Mouse (Mus musculus) liver, embryonic 13.5 days (tissue): ENCODE data around the gene Kif3c. TPM values are rescaled to one million over a fixed set of nuclear protein-coding genes. Genes with fewer than 3 reads are reported as not detected.
"Not testable (repeated sequence)": the region's sequence is repeated elsewhere in the genome, so short reads cannot be mapped to it uniquely, and the experiment has no call there.

Experiments used
- ATAC-seq: fragments of 200-750 bp; cut with Nextera tagmentation; 2 replicates; pipeline ENCODE4 v1.8.0; 2017; ENCODE audit warnings: low read depth, mild to moderate bottlenecking, moderate number of reproducible peaks, moderate library complexity
- DNase-seq: peaks from one replicate; pipeline ENCODE4 v3.0.0; 2022
- H3K27ac ChIP-seq: fragments of 300-500 bp; sonication (generic); 2 replicates; pipeline ENCODE4 v1.5.1; 2015; ENCODE audit warnings: moderate library complexity, mild to moderate bottlenecking, inconsistent platforms
- H3K27me3 ChIP-seq: fragments of 300-500 bp; sonication (generic); 2 replicates; pipeline ENCODE4 v1.6.1; 2015; ENCODE audit warnings: mild to moderate bottlenecking, inconsistent platforms
- H3K36me3 ChIP-seq: fragments of 300-500 bp; sonication (generic); 2 replicates; pipeline ENCODE4 v1.6.1; 2015; ENCODE audit warnings: mild to moderate bottlenecking, inconsistent platforms
- H3K4me1 ChIP-seq: fragments of 300-500 bp; sonication (generic); replicated peaks from 2 replicates; pipeline ENCODE4 v1.6.1; 2015; ENCODE audit warnings: inconsistent platforms
- H3K4me2 ChIP-seq: fragments of 300-500 bp; sonication (generic); 2 replicates; pipeline ENCODE4 v1.6.1; 2015; ENCODE audit warnings: inconsistent platforms, mild to moderate bottlenecking, moderate library complexity
- H3K4me3 ChIP-seq: fragments of 300-500 bp; sonication (generic); replicated peaks from 2 replicates; pipeline ENCODE4 v1.5.1; 2015; ENCODE audit warnings: mild to moderate bottlenecking, inconsistent platforms
- H3K9ac ChIP-seq: fragments of 300-500 bp; sonication (generic); 2 replicates; pipeline ENCODE4 v1.6.1; 2015; ENCODE audit warnings: mild to moderate bottlenecking, inconsistent platforms
- H3K9me3 ChIP-seq: fragments of 300-500 bp; sonication (generic); replicated peaks from 2 replicates; pipeline ENCODE4 v1.6.1; 2016; ENCODE audit warnings: inconsistent platforms
- WGBS: fragments of 180-500 bp; shearing (Covaris S2); methylation state at CpG from one replicate; pipeline ENCODE4 v1.1.7; 2015; ENCODE audit not compliant: insufficient replicate concordance; 5-methylcytosine and 5-hydroxymethylcytosine counted together
- polyA plus RNA-seq: library from polyadenylated mRNA; unstranded; fragments of >200 nt; fragmentation: Nextera tagmentation; extraction: Ambion mirVana; gene quantifications from 2 replicates; pipeline ENCODE4 v1.2.1, GENCODE M21; 2015

The Kif3c gene
- polyA plus RNA-seq, 1 experiment from 2014 or later, result 1.0 TPM

- H3K4me2 ChIP-seq, result no peak overlapping the region
- no peaks in the 10 kb centered on the region; the same call in 1 of the 2 replicates for H3K4me1 ChIP-seq
- no peaks in the 10 kb centered on the region for H3K9me3 ChIP-seq
- no peak for DNase-seq
- H3K27me3 ChIP-seq, result no peaks in the 10 kb centered on the region
- no peak overlapping the region for H3K27ac ChIP-seq
- no peak overlapping the region for H3K4me3 ChIP-seq
- H3K9ac ChIP-seq, result no peak overlapping the region
- ATAC-seq, result no peak
- 67% methylated on average over 2 of the region's 2 CpGs for WGBS
- H3K36me3 ChIP-seq, result no peaks in the 10 kb centered on the region
Measured at GRCm38 (mm10) chr12:3390071-3390470, 25.1 kb downstream of the Kif3c start.

GRCm38 (mm10) chr12:3390577-3391262 is 25.8 kb downstream of the Kif3c start:
- no peak overlapping the region for H3K4me3 ChIP-seq
- ATAC-seq (peak; percentile 58; the same call in 1 of the 2 replicates), DNase-seq (peak; percentile 55)
- no peaks in the 10 kb centered on the region for H3K9me3 ChIP-seq
- H3K9ac ChIP-seq, result no peak overlapping the region
- no peak overlapping the region for H3K27ac ChIP-seq
- no peaks in the 10 kb centered on the region; the same call in 1 of the 2 replicates for H3K4me1 ChIP-seq
- 22% methylated on average over 12 of the region's 12 CpGs for WGBS
- H3K27me3 ChIP-seq, result no peaks in the 10 kb centered on the region
- no peaks in the 10 kb centered on the region for H3K36me3 ChIP-seq
- H3K4me2 ChIP-seq, result no peak overlapping the region

GRCm38 (mm10) chr12:3391276-3391675 is 26.3 kb downstream of the Kif3c start:
- H3K9me3 ChIP-seq, result no peaks in the 10 kb centered on the region

GRCm38 (mm10) chr12:3393140-3393539 is 28.2 kb downstream of the Kif3c start:
- Histone ChIP-seq H3K4me3 (no peak overlapping the region), H3K27ac (no peak overlapping the region), H3K4me2 (no peak overlapping the region), H3K36me3 (no peaks in the 10 kb centered on the region), H3K9ac (no peak overlapping the region), H3K4me1 (no peaks in the 10 kb centered on the region; the same call in 1 of the 2 replicates), H3K9me3 (no peaks in the 10 kb centered on the region), H3K27me3 (no peaks in the 10 kb centered on the region)
- WGBS, result 71% methylated on average over 4 of the region's 4 CpGs
- no peak for DNase-seq
- ATAC-seq, result no peak

More at GRCm38 (mm10) chr12:3391276-3391675, 26.3 kb downstream of the Kif3c start:
- no peak for DNase-seq
- no peaks in the 10 kb centered on the region; the same call in 1 of the 2 replicates for H3K4me1 ChIP-seq
- H3K27ac ChIP-seq, result no peak overlapping the region
- WGBS, result 62% methylated on average over 1 of the region's 1 CpGs
- no peak for ATAC-seq
- no peak overlapping the region for H3K4me3 ChIP-seq
- H3K36me3 ChIP-seq, result no peaks in the 10 kb centered on the region
- no peak overlapping the region for H3K9ac ChIP-seq
- H3K27me3 ChIP-seq, result no peaks in the 10 kb centered on the region
- H3K4me2 ChIP-seq, result no peak overlapping the region

- no peaks in the 10 kb centered on the region for H3K36me3 ChIP-seq
- H3K9me3 ChIP-seq, result no peaks in the 10 kb centered on the region
- ATAC-seq (no peak), DNase-seq (no peak)
- no peaks in the 10 kb centered on the region for H3K27me3 ChIP-seq
- H3K4me2 ChIP-seq, result no peak overlapping the region
- no peak overlapping the region for H3K4me3 ChIP-seq
- H3K9ac ChIP-seq, result no peak overlapping the region
- 71% methylated on average over 8 of the region's 8 CpGs for WGBS
- H3K27ac ChIP-seq, result no peak overlapping the region
- no peaks in the 10 kb centered on the region for H3K4me1 ChIP-seq
Measured at GRCm38 (mm10) chr12:3396931-3397330, 32.0 kb downstream of the Kif3c start.

GRCm38 (mm10) chr12:3405662-3406061 is 40.7 kb downstream of the Kif3c start:
- H3K27ac ChIP-seq, result not testable (repeated sequence)
- 86% methylated on average over 3 of the region's 3 CpGs for WGBS
- peaks cover 27% of the 10 kb centered on the region for H3K36me3 ChIP-seq

GRCm38 (mm10) chr12:3406585-3406984 is 41.7 kb downstream of the Kif3c start:
- Histone ChIP-seq H3K27ac (no peak overlapping the region), H3K36me3 (peaks cover 27% of the 10 kb centered on the region), H3K4me3 (no peak overlapping the region), H3K27me3 (no peaks in the 10 kb centered on the region), H3K9me3 (no peaks in the 10 kb centered on the region), H3K4me2 (no peak overlapping the region), H3K4me1 (no peaks in the 10 kb centered on the region), H3K9ac (no peak overlapping the region)
- DNase-seq (no peak), ATAC-seq (no peak)
- 92% methylated on average over 6 of the region's 6 CpGs for WGBS

More at GRCm38 (mm10) chr12:3405662-3406061, 40.7 kb downstream of the Kif3c start:
- not testable (repeated sequence) for DNase-seq, H3K4me2 ChIP-seq, H3K4me1 ChIP-seq, ATAC-seq, H3K9ac ChIP-seq, H3K9me3 ChIP-seq, H3K27me3 ChIP-seq, H3K4me3 ChIP-seq

- no peak overlapping the region for H3K27ac ChIP-seq
- H3K4me2 ChIP-seq, result no peak overlapping the region
- H3K4me1 ChIP-seq, result no peaks in the 10 kb centered on the region
- ATAC-seq, result no peak
- H3K27me3 ChIP-seq, result no peaks in the 10 kb centered on the region
- no peak overlapping the region for H3K9ac ChIP-seq
- WGBS, result 77% methylated on average over 4 of the region's 4 CpGs
- no peak for DNase-seq
- peaks cover 43% of the 10 kb centered on the region for H3K36me3 ChIP-seq
- H3K9me3 ChIP-seq, result no peaks in the 10 kb centered on the region
- no peak overlapping the region for H3K4me3 ChIP-seq
Measured at GRCm38 (mm10) chr12:3414956-3415355, 50.0 kb downstream of the Kif3c start.

- Histone ChIP-seq H3K36me3 (peaks cover 55% of the 10 kb centered on the region), H3K4me3 (no peak overlapping the region), H3K4me2 (no peak overlapping the region), H3K27ac (no peak overlapping the region), H3K4me1 (no peaks in the 10 kb centered on the region), H3K9ac (no peak overlapping the region), H3K27me3 (no peaks in the 10 kb centered on the region), H3K9me3 (no peaks in the 10 kb centered on the region)
- DNase-seq, result no peak
- WGBS, result 70% methylated on average over 3 of the region's 3 CpGs
- no peak for ATAC-seq
Measured at GRCm38 (mm10) chr12:3418761-3419160, 53.8 kb downstream of the Kif3c start.

- ATAC-seq (no peak), DNase-seq (no peak)
- WGBS, result 49% methylated on average over 2 of the region's 2 CpGs
- Histone ChIP-seq H3K9me3 (no peaks in the 10 kb centered on the region), H3K9ac (no peak overlapping the region), H3K36me3 (peaks cover 42% of the 10 kb centered on the region), H3K4me3 (no peak overlapping the region), H3K27ac (no peak overlapping the region), H3K4me2 (no peak overlapping the region), H3K4me1 (peaks cover 16% of the 10 kb centered on the region), H3K27me3 (no peaks in the 10 kb centered on the region)
Measured at GRCm38 (mm10) chr12:3420519-3420918, 55.6 kb downstream of the Kif3c start.

GRCm38 (mm10) chr12:3422786-3423185 is 57.9 kb downstream of the Kif3c start:
- H3K4me2 ChIP-seq, result no peak overlapping the region
- H3K4me1 ChIP-seq, result peaks cover 18% of the 10 kb centered on the region
- 65% methylated on average over 1 of the region's 1 CpGs for WGBS
- H3K36me3 ChIP-seq, result peaks cover 26% of the 10 kb centered on the region
- no peak for DNase-seq
- no peak for ATAC-seq
- no peak overlapping the region for H3K27ac ChIP-seq
- H3K4me3 ChIP-seq, result no peak overlapping the region
- H3K9me3 ChIP-seq, result no peaks in the 10 kb centered on the region
- no peak overlapping the region for H3K9ac ChIP-seq
- no peaks in the 10 kb centered on the region for H3K27me3 ChIP-seq

GRCm38 (mm10) chr12:3424179-3424578 is 59.2 kb downstream of the Kif3c start:
- no peak overlapping the region for H3K4me3 ChIP-seq
- peak overlapping the region; percentile 71 for H3K9ac ChIP-seq
- H3K4me1 ChIP-seq, result peaks cover 28% of the 10 kb centered on the region
- 0 out of 2 replicates have a peak overlapping the region, but pooled peaks have one; percentile 98 for H3K27ac ChIP-seq
- H3K9me3 ChIP-seq, result no peaks in the 10 kb centered on the region
- H3K27me3 ChIP-seq, result no peaks in the 10 kb centered on the region
- WGBS, result 62% methylated on average over 2 of the region's 2 CpGs
- DNase-seq, result no peak
- peaks cover 20% of the 10 kb centered on the region for H3K36me3 ChIP-seq
- no peak for ATAC-seq
- peak overlapping the region; percentile 84 for H3K4me2 ChIP-seq
